Mouse (Mus musculus): ENCODE measurements around the gene Myo1f. TPM values are rescaled to one million over a fixed set of nuclear protein-coding genes. Genes with fewer than 3 reads are reported as not detected.
"Not testable (repeated sequence)": the region's sequence is repeated elsewhere in the genome, so short reads cannot be mapped to it uniquely, and the experiment has no call there.

Gene Myo1f
- polyA plus RNA-seq, 1 experiment from 2014 or later: 1.0 TPM

DNA sequence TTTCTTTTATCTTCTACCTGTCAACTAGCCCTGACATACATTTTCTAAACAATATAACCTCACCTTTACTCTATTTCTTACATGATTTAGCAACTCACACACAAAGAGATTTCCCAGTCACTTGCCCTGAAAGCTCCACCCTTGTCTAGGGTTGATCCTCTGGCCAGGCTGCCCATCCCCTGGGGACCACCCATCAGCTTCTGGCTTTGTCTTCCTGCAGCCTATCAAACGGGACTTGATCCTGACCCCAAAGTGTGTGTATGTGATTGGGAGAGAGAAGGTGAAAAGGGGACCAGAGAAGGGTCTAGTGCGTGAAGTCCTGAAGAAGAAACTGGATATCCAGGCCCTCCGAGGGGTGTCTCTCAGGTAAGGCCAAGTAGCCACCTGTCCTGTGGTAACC is 45.3 kb downstream of the Myo1f start:
- H3K27ac ChIP-seq (ENCODE audit: low read depth, low read length): no peak overlapping the region
- H3K4me2 ChIP-seq (ENCODE audit: low read depth, low read length): no peak overlapping the region
- no peak overlapping the region for H3K4me3 ChIP-seq (ENCODE audit: low read depth, low read length)
- ATAC-seq (ENCODE audit: low read depth): no peak
- H3K9ac ChIP-seq (replicated peaks; ENCODE audit: low read depth, low read length): no peak overlapping the region
- no peaks in the 10 kb centered on the region for H3K36me3 ChIP-seq (ENCODE audit: control insufficient read depth, insufficient read depth, low read length)
- no peaks in the 10 kb centered on the region for H3K27me3 ChIP-seq (ENCODE audit: control insufficient read depth, insufficient read depth, low read length)
- H3K4me1 ChIP-seq (ENCODE audit: control insufficient read depth, insufficient read depth, low read length): no peaks in the 10 kb centered on the region
- 85% methylated on average over 3 of the region's 3 CpGs for WGBS
- H3K9me3 ChIP-seq (ENCODE audit: control insufficient read depth, low read length): no peaks in the 10 kb centered on the region

DNA sequence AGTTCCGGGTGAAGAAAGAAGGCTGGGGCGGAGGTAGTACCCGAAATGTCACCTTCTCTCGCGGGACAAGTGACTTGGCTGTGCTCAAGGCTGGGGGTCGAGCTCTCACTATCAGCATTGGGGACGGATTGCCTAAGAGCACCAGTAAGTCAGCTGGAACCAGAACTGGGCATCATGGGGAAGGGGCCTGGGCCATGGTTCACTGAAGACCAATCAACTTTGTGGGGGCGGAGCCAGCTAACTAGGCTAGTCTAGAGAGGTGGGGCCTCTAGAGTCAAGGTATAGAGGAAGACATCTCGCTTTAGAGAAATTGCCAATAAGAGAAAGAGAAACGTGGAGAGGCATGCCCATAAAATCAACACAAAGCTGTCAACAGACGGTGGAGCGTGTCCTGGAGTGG is 46.4 kb downstream of the Myo1f start:
- H3K4me3 ChIP-seq (ENCODE audit: low read depth, low read length): no peak overlapping the region
- H3K4me2 ChIP-seq (ENCODE audit: low read depth, low read length): no peak overlapping the region
- no peak for ATAC-seq (ENCODE audit: low read depth)
- H3K4me1 ChIP-seq (ENCODE audit: control insufficient read depth, insufficient read depth, low read length): no peaks in the 10 kb centered on the region
- no peak overlapping the region for H3K9ac ChIP-seq (replicated peaks; ENCODE audit: low read depth, low read length)
- H3K27ac ChIP-seq (ENCODE audit: low read depth, low read length): no peak overlapping the region
- 83% methylated on average over 12 of the region's 12 CpGs for WGBS
- H3K27me3 ChIP-seq (ENCODE audit: control insufficient read depth, insufficient read depth, low read length): no peaks in the 10 kb centered on the region
- H3K36me3 ChIP-seq (ENCODE audit: control insufficient read depth, insufficient read depth, low read length): no peaks in the 10 kb centered on the region
- H3K9me3 ChIP-seq (ENCODE audit: control insufficient read depth, low read length): no peaks in the 10 kb centered on the region

DNA sequence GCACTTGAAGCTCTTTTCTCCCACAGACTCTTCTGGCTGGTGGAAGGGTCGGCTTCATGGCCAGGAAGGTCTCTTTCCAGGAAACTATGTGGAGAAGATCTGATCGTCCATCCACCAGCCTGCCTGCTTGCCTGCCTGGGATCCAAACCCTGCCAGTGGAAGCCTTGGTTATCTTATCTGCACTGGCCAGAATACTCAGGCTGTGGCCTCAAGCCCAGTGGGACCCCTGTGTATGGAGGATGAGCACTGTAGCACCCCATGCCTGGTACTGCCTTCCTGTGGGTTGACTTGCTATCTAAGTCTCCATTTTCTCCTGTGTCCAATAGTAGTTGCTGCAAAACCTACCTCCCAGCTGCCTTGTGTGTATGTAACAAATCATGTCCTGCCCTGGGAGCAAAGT is 51.8 kb downstream of the Myo1f start:
- Histone ChIP-seq H3K36me3 (ENCODE audit: control insufficient read depth, insufficient read depth, low read length) (no peaks in the 10 kb centered on the region), H3K9ac (replicated peaks; ENCODE audit: low read depth, low read length) (no peak overlapping the region), H3K4me1 (ENCODE audit: control insufficient read depth, insufficient read depth, low read length) (no peaks in the 10 kb centered on the region), H3K27me3 (ENCODE audit: control insufficient read depth, insufficient read depth, low read length) (no peaks in the 10 kb centered on the region), H3K27ac (ENCODE audit: low read depth, low read length) (no peak overlapping the region), H3K4me2 (ENCODE audit: low read depth, low read length) (no peak overlapping the region), H3K9me3 (ENCODE audit: control insufficient read depth, low read length) (no peaks in the 10 kb centered on the region), H3K4me3 (ENCODE audit: low read depth, low read length) (no peak overlapping the region)
- ATAC-seq (ENCODE audit: low read depth): no peak
- 82% methylated on average over 2 of the region's 2 CpGs for WGBS

DNA sequence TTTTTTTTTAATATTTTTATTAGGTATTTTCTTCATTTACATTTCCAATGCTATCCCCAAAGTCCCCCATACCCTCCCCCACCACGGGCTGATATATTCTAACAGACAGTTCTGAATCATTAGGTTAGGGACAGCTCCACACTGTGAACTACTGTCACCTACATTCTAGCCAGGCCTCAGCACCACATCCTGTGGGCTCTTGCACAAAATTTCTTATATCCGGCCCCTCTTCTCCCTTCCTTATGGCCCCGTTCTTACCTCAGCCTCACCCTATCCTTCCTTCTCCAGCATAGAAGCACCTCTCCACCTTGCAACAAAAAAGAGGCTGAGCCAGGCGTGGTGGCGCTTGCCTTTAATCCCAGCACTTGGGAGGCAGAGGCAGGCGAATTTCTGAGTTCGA is 55.0 kb downstream of the Myo1f start:
- no peak for ATAC-seq (ENCODE audit: low read depth)
- 95% methylated on average over 7 of the region's 7 CpGs for WGBS

DNA sequence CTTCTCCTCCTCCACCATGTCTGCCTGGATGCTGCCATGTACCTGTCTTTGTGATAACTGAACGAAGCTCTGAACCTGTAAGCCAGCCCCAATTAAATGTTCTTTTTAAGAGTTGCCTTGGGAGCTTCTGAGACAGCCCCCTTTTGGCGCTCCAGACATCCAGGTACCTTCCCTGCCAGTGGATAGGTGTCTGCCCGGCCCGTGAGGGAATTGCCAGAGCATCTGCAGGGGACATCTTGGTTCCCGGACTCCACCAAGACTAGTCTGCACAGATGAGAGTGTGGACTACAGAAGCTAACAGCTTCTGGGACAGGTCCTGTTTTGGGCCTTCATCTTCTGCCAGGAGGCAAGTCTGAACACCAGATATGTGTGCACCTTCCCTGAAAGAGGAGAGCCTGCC is 58.2 kb downstream of the Myo1f start:
- ATAC-seq (ENCODE audit: low read depth); H3K4me2 ChIP-seq (ENCODE audit: low read depth, low read length); H3K4me1 ChIP-seq (ENCODE audit: control insufficient read depth, insufficient read depth, low read length); H3K27me3 ChIP-seq (ENCODE audit: control insufficient read depth, insufficient read depth, low read length); H3K9me3 ChIP-seq (ENCODE audit: control insufficient read depth, low read length); H3K9ac ChIP-seq (replicated peaks; ENCODE audit: low read depth, low read length); H3K4me3 ChIP-seq (ENCODE audit: low read depth, low read length); H3K27ac ChIP-seq (ENCODE audit: low read depth, low read length); H3K36me3 ChIP-seq (ENCODE audit: control insufficient read depth, insufficient read depth, low read length): not testable (repeated sequence)
- WGBS: 91% methylated on average over 5 of the region's 5 CpGs

More for the DNA sequence above, 55.0 kb downstream of the Myo1f start:
- no peaks in the 10 kb centered on the region for H3K4me1 ChIP-seq (ENCODE audit: control insufficient read depth, insufficient read depth, low read length)
- H3K9ac ChIP-seq (replicated peaks; ENCODE audit: low read depth, low read length): no peak overlapping the region
- no peak overlapping the region for H3K4me3 ChIP-seq (ENCODE audit: low read depth, low read length)
- no peaks in the 10 kb centered on the region for H3K36me3 ChIP-seq (ENCODE audit: control insufficient read depth, insufficient read depth, low read length)
- no peaks in the 10 kb centered on the region for H3K9me3 ChIP-seq (ENCODE audit: control insufficient read depth, low read length)
- no peaks in the 10 kb centered on the region for H3K27me3 ChIP-seq (ENCODE audit: control insufficient read depth, insufficient read depth, low read length)
- H3K27ac ChIP-seq (ENCODE audit: low read depth, low read length): no peak overlapping the region
- H3K4me2 ChIP-seq (ENCODE audit: low read depth, low read length): no peak overlapping the region

DNA sequence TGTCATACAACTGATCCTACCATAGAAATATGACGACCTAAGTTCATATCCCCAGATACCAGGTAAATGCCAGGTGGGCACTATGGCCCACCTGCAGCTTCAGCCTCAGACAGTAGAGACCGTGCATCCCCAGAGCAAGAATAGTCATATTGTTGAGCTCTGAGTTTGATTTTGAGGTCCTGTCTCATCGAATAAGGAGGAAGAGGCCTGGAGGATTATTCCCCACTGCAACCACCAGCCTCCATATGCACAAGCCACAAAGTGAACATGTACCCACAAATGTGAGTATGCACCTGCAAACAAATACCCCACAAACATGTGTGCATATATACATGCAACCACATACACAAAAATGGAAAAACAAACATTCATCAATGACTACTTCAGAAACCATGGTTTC is 71.8 kb downstream of the Myo1f start:
- H3K4me2 ChIP-seq (ENCODE audit: low read depth, low read length): no peak overlapping the region
- H3K27me3 ChIP-seq (ENCODE audit: control insufficient read depth, insufficient read depth, low read length): no peaks in the 10 kb centered on the region
- no peaks in the 10 kb centered on the region for H3K36me3 ChIP-seq (ENCODE audit: control insufficient read depth, insufficient read depth, low read length)
- ATAC-seq (ENCODE audit: low read depth): no peak
- no peak overlapping the region for H3K9ac ChIP-seq (replicated peaks; ENCODE audit: low read depth, low read length)
- H3K27ac ChIP-seq (ENCODE audit: low read depth, low read length): no peak overlapping the region
- H3K9me3 ChIP-seq (ENCODE audit: control insufficient read depth, low read length): no peaks in the 10 kb centered on the region
- no peak overlapping the region for H3K4me3 ChIP-seq (ENCODE audit: low read depth, low read length)
- WGBS: 94% methylated on average over 3 of the region's 3 CpGs
- H3K4me1 ChIP-seq (ENCODE audit: control insufficient read depth, insufficient read depth, low read length): peaks cover 17% of the 10 kb centered on the region

DNA sequence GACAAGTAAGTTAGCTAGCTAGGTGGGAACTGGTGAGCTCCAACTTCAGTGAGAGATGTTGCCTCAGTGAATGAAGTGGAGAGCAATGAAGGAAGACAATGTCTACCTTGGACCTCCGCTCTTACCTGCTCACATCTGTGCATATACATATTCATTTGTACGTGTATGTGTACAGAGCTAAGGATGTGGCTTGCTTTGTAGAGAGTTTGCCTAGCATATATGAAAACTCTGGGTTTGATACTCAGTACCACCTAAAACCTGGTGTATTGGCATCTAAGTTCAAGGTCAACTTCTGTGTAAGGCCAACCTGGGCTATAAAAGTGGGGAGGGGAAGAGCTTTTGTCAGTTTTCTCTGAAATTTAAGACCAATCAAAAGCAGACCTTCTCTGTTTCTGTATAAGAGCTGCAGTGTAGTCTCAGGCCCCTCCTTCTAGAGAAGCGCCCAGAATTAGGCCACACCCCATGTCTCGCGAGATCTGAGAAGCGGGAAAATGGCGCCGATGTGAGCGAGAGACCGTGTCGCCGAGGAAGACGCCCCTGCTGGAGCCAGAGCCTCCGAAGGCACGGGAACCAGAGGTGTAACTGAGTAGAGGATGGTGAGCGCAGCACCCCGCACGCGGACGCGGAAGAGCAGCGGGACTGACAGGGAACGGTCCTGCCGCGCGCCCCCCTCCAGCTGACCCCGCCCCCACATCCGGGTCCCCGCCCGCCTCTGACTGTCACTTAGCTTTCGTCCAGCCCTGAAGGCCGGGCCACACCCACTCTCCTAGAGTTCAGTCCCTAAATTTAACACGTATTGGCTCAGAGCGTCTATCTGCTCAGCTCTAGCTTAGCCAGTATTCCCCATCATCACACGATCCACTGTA is 73.3 kb downstream of the Myo1f start, which contains the start of gene Zfp414:
TSS of gene Zfp414 (plus strand) at position 470 of the 866 bp plus-strand sequence.
- Histone ChIP-seq H3K9ac (replicated peaks; ENCODE audit: low read depth, low read length) (peak within 1 kb of the TSS; percentile 85), H3K27me3 (ENCODE audit: control insufficient read depth, insufficient read depth, low read length) (no peaks in the 10 kb centered on the region), H3K4me1 (ENCODE audit: control insufficient read depth, insufficient read depth, low read length) (peaks cover 17% of the 10 kb centered on the region), H3K4me2 (ENCODE audit: low read depth, low read length) (peak within 1 kb of the TSS; percentile 84), H3K36me3 (ENCODE audit: control insufficient read depth, insufficient read depth, low read length) (no peaks in the 10 kb centered on the region), H3K9me3 (ENCODE audit: control insufficient read depth, low read length) (no peaks in the 10 kb centered on the region), H3K4me3 (ENCODE audit: low read depth, low read length) (peak within 1 kb of the TSS; percentile 55), H3K27ac (ENCODE audit: low read depth, low read length) (peak within 1 kb of the TSS; percentile 97)
- WGBS: 4% methylated on average over 35 of the region's 35 CpGs
- peak; percentile 96 for ATAC-seq (ENCODE audit: low read depth)

DNA sequence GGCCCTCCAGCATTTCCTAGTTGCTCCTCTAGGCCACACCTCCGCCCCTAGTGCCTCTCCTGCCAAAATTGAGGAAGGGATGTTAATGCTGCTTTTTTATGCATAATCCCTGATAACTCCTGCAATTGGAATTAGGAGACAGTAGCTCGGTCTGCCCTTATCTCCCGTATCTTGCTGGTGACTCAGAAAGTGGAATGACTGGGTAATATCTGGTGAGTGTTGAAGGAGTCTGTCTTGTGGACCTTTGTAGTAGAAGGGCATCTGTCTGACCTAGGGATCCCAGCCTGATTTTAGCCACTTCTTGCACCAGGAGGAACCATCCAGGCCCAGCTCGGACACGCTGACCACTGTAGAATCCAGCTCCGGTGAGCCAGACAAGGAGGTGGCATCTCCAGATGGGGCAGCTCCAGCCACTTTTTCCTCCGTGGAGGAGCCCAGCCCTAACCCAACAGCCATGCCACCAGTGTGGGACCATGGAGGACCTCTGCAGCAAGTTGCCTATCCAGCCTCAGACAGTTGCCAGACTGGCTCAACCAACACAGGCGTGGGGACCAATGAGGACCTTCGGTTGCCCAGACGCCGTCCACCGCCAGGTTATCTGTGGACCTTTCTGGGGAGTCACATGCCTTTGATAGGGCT is 74.1 kb downstream of the Myo1f start:
- 77% methylated on average over 12 of the region's 12 CpGs for whole genome bisulfite sequencing
- H3K27ac ChIP-seq (ENCODE audit: low read depth, low read length): peak overlapping the region; percentile 97
- H3K4me1 ChIP-seq (ENCODE audit: control insufficient read depth, insufficient read depth, low read length): peaks cover 17% of the 10 kb centered on the region
- H3K9ac ChIP-seq (replicated peaks; ENCODE audit: low read depth, low read length): peak overlapping the region; percentile 85
- H3K36me3 ChIP-seq (ENCODE audit: control insufficient read depth, insufficient read depth, low read length): no peaks in the 10 kb centered on the region
- peak; percentile 8 for ATAC-seq (ENCODE audit: low read depth)
- no peaks in the 10 kb centered on the region for H3K27me3 ChIP-seq (ENCODE audit: control insufficient read depth, insufficient read depth, low read length)
- H3K4me3 ChIP-seq (ENCODE audit: low read depth, low read length): peak overlapping the region; percentile 55
- peak overlapping the region; percentile 84 for H3K4me2 ChIP-seq (ENCODE audit: low read depth, low read length)
- H3K9me3 ChIP-seq (ENCODE audit: control insufficient read depth, low read length): no peaks in the 10 kb centered on the region

DNA sequence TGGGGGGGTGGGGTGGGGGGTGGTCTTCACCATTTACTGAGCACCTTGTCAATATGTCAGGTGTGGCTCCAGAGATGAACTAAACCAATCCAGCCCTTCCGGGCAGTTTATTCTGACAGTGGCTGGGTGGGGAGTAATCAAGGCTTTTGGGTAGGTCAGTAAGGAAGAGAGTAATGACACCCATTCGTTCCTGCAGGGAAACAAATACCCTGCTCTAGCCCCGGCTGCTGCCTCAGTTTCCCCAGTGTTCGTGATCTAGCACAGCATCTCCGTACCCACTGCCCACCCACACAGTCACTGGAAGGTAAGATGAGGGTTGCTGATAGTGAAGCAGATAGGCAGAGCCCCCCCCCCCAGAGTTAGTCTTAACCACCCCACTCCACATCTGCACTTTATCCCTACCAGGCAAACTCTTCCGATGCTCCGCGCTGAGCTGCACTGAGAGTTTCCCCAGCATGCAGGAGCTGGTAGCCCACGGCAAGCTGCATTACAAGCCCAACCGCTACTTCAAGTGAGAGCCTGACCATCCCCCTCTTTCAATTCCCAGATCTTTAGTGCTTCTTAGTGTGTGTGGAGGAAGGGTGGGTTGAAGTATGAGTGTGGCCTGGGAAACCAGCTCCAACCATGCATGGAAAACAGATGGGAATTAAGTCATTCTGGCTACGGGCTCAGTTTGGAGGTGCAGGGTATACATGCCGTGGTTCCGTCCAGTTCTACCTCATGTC is 74.8 kb downstream of the Myo1f start:
- H3K36me3 ChIP-seq (ENCODE audit: control insufficient read depth, insufficient read depth, low read length): no peaks in the 10 kb centered on the region
- H3K4me2 ChIP-seq (ENCODE audit: low read depth, low read length): peak overlapping the region; percentile 84
- H3K4me1 ChIP-seq (ENCODE audit: control insufficient read depth, insufficient read depth, low read length): peaks cover 17% of the 10 kb centered on the region
- H3K4me3 ChIP-seq (ENCODE audit: low read depth, low read length): no peak overlapping the region
- H3K9ac ChIP-seq (replicated peaks; ENCODE audit: low read depth, low read length): no peak overlapping the region
- WGBS: 86% methylated on average over 13 of the region's 13 CpGs
- no peaks in the 10 kb centered on the region for H3K9me3 ChIP-seq (ENCODE audit: control insufficient read depth, low read length)
- H3K27ac ChIP-seq (ENCODE audit: low read depth, low read length): no peak overlapping the region
- no peak for ATAC-seq (ENCODE audit: low read depth)
- no peaks in the 10 kb centered on the region for H3K27me3 ChIP-seq (ENCODE audit: control insufficient read depth, insufficient read depth, low read length)
